Mouse (Mus musculus): Measurements from ENCODE around the gene Nfib.
A peak's percentile ranks its signal among the peaks of the same experiment; 100 is the strongest.

- no peak for TF ChIP-seq EP300 (IDR thresholded peaks at IDR 0.05)
- peak; percentile 21; the same call in 1 of the 2 replicates for TF ChIP-seq CTCF (IDR thresholded peaks at IDR 0.05)
These were observed 434.0 kb downstream of the Nfib start for GRCm38 (mm10) chr4:82271547-82271946.

All from lung, postnatal 0 days (tissue).